Mouse (Mus musculus) bone marrow macrophage, adult 2 months (primary cell): ENCODE measurements around the gene Sirt2.

Experiments used
- CTCF ChIP-seq: IDR thresholded peaks from 2 replicates; pipeline ENCODE4 v1.5.1; 2012; ENCODE audit warnings: low read depth, mild to moderate bottlenecking, low read length, moderate library complexity
- POLR2A ChIP-seq: IDR thresholded peaks from 2 replicates; pipeline ENCODE4 v1.6.1; 2012; ENCODE audit warnings: mild to moderate bottlenecking, low read depth, low read length, borderline replicate concordance

DNA sequence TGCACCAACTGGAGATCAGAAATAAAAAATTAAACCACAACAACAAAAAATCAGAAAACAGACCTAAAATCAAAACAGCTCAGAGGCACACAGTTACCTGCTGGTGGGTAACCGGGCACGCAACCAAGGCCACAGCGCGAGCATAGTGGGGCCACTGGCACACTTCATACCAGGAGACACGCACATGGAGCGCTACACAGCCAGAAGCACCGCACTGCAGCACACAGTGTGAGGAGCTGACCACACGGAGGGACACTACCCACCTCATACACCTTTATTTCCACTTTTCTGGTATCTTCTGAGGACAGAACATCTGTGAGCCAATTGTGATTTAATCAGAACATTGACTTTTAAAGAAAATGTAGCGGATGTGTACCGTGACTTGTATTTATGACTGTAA lies 50.4 kb downstream of the Sirt2 start:
- TF ChIP-seq CTCF, result no peak
- TF ChIP-seq POLR2A, result no peak
